Mouse (Mus musculus): ENCODE measurements around the gene Dcbld1. TPM values are rescaled to one million over a fixed set of nuclear protein-coding genes. Genes with fewer than 3 reads are reported as not detected.
"Not testable (repeated sequence)": the region's sequence is repeated elsewhere in the genome, so short reads cannot be mapped to it uniquely, and the experiment has no call there.

Gene Dcbld1
- polyA plus RNA-seq, 1 experiment from 2014 or later: 35.3 TPM

DNA sequence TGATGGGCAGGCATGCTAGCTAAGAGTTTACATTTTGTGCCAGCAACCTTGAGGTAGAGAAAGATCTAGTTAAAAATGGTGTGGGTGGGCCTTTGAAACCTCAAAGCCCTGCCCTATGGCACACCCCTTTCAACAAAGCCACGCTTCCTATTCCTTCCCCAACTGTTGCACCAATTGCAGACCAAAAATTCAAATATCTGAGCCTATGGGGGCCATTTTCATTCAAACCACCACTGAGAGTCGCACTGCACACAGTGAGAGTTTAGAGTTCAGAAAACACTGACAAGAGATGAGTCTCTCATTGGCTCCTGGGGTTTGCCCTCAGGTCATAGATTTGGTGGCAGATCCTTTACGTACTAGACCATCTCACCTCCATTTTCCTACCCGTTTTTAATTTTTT is 68.3 kb downstream of the Dcbld1 start:
- Histone ChIP-seq H3K9ac (replicated peaks; ENCODE audit: low read depth, low read length) (no peak overlapping the region), H3K36me3 (ENCODE audit: control insufficient read depth, insufficient read depth, low read length) (peaks cover 4% of the 10 kb centered on the region; the same call in 1 of the 2 replicates), H3K4me3 (ENCODE audit: low read depth, low read length) (no peak overlapping the region), H3K27me3 (ENCODE audit: control insufficient read depth, insufficient read depth, low read length) (no peaks in the 10 kb centered on the region), H3K4me2 (replicated peaks; ENCODE audit: low read depth, low read length) (no peak overlapping the region), H3K9me3 (ENCODE audit: control insufficient read depth, low read depth, low read length) (no peaks in the 10 kb centered on the region), H3K4me1 (ENCODE audit: control insufficient read depth, insufficient read depth, low read length) (no peaks in the 10 kb centered on the region), H3K27ac (ENCODE audit: low read length) (no peak overlapping the region)
- no peak for ATAC-seq (ENCODE audit: insufficient number of reproducible peaks, insufficient read depth, low FRiP score, low read depth)
- WGBS: 92% methylated on average over 4 of the region's 4 CpGs

DNA sequence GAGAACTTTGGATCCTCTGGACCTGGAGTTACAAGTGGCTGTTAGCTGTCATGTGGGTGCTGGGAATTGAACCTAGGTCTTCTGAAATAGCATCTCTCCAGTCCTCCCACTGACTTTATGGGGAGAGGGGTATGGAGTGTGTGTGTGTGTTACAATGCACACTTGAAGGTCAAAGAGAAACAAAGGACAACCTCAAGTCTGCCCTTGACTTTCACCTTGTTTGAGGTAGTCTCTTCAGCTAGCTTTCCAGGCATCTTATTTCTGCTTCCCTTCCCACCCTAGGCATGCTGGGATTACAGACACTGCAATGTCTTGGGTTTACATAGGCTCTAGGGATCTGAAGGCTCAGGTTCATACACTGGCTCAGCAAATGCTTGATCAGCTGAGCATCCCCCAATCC is 68.9 kb downstream of the Dcbld1 start:
- no peak overlapping the region for H3K27ac ChIP-seq (ENCODE audit: low read length)
- no peaks in the 10 kb centered on the region for H3K27me3 ChIP-seq (ENCODE audit: control insufficient read depth, insufficient read depth, low read length)
- no peaks in the 10 kb centered on the region for H3K9me3 ChIP-seq (ENCODE audit: control insufficient read depth, low read depth, low read length)
- no peaks in the 10 kb centered on the region for H3K4me1 ChIP-seq (ENCODE audit: control insufficient read depth, insufficient read depth, low read length)
- H3K4me2 ChIP-seq (replicated peaks; ENCODE audit: low read depth, low read length): no peak overlapping the region
- H3K36me3 ChIP-seq (ENCODE audit: control insufficient read depth, insufficient read depth, low read length): peaks cover 4% of the 10 kb centered on the region; the same call in 1 of the 2 replicates
- no peak overlapping the region for H3K4me3 ChIP-seq (ENCODE audit: low read depth, low read length)
- ATAC-seq (ENCODE audit: insufficient number of reproducible peaks, insufficient read depth, low FRiP score, low read depth): no peak
- no peak overlapping the region for H3K9ac ChIP-seq (replicated peaks; ENCODE audit: low read depth, low read length)

DNA sequence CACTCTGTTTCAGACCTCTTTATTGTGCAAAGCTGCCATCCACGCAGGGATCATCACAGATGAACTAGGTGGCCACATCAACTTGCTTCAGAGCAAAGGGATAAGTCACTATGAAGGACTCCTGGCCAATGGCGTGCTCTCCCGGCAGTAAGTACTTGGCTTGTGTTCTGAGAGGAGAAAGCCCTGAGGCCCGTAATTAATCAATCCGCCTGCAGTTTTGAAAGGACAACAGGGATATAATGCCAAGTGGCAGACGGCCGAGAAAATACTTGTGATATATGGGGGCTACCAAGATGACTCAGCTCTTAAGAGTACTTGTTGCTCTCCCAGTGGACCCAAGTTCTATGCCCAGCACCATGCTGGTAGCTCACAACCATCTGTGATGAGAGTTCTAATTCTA is 71.2 kb downstream of the Dcbld1 start:
- Histone ChIP-seq H3K9ac (replicated peaks; ENCODE audit: low read depth, low read length) (no peak overlapping the region), H3K4me3 (ENCODE audit: low read depth, low read length) (no peak overlapping the region), H3K27me3 (ENCODE audit: control insufficient read depth, insufficient read depth, low read length) (no peaks in the 10 kb centered on the region), H3K9me3 (ENCODE audit: control insufficient read depth, low read depth, low read length) (no peaks in the 10 kb centered on the region), H3K27ac (ENCODE audit: low read length) (no peak overlapping the region), H3K4me2 (replicated peaks; ENCODE audit: low read depth, low read length) (no peak overlapping the region), H3K4me1 (ENCODE audit: control insufficient read depth, insufficient read depth, low read length) (no peaks in the 10 kb centered on the region), H3K36me3 (ENCODE audit: control insufficient read depth, insufficient read depth, low read length) (peaks cover 6% of the 10 kb centered on the region; the same call in 1 of the 2 replicates)
- no peak for ATAC-seq (ENCODE audit: insufficient number of reproducible peaks, insufficient read depth, low FRiP score, low read depth)
- 79% methylated on average over 7 of the region's 7 CpGs for WGBS

DNA sequence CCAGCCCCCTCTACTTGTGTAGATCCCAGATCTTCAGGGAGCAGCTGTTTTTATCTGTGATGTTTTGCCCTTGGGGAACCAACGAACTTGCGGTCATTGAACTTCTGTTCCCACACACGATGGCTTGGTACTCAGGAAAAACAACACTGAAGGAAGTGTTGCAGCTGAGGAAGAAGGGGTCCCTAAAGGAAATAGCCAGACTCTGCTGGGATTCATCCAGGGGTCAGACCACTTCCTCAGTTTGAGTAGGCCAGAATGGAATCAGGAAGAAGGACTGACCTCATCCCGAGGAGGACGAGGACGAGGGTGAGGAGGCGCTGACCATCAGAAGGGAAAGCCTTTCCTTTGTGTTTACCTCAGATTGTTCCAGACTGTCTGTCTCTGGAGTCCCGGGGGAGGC is 75.8 kb downstream of the Dcbld1 start:
- WGBS: 67% methylated on average over 8 of the region's 8 CpGs
- H3K27ac ChIP-seq (ENCODE audit: low read length): no peak overlapping the region
- ATAC-seq (ENCODE audit: insufficient number of reproducible peaks, insufficient read depth, low FRiP score, low read depth): no peak
- H3K9ac ChIP-seq (replicated peaks; ENCODE audit: low read depth, low read length): no peak overlapping the region
- H3K9me3 ChIP-seq (ENCODE audit: control insufficient read depth, low read depth, low read length): no peaks in the 10 kb centered on the region
- H3K4me3 ChIP-seq (ENCODE audit: low read depth, low read length): no peak overlapping the region
- H3K27me3 ChIP-seq (ENCODE audit: control insufficient read depth, insufficient read depth, low read length): no peaks in the 10 kb centered on the region
- peaks cover 9% of the 10 kb centered on the region; the same call in 1 of the 2 replicates for H3K36me3 ChIP-seq (ENCODE audit: control insufficient read depth, insufficient read depth, low read length)
- no peak overlapping the region for H3K4me2 ChIP-seq (replicated peaks; ENCODE audit: low read depth, low read length)
- no peaks in the 10 kb centered on the region for H3K4me1 ChIP-seq (ENCODE audit: control insufficient read depth, insufficient read depth, low read length)

DNA sequence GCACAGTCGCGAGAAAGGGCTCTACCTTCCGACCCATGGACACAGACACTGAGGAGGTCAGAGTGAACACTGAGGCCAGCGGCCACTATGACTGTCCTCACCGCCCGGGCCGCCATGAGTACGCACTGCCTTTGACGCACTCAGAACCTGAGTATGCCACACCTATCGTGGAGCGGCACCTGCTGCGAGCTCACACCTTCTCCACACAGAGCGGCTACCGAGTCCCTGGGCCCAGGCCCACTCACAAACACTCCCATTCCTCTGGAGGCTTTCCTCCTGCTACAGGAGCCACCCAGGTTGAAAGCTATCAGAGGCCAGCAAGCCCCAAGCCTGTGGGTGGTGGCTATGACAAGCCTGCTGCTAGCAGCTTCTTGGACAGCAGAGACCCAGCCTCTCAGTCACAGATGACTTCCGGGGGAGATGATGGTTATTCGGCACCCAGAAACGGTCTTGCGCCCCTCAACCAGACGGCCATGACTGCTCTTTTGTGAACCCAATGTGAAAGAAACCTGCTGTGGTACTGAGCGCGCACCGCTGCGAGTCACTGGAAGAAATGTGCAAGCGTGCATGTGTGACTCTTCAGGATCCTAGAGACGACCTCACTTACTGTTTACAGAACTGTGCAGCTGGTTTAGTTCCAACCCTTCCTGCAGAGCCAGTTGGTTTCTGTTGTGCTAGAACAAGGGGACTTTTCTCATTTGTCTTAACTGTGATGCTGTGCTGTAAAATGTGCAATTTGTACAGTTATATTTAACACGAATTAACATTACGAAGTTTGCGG is 86.3 kb downstream of the Dcbld1 start:
- Histone ChIP-seq H3K9ac (replicated peaks; ENCODE audit: low read depth, low read length) (no peak overlapping the region), H3K36me3 (ENCODE audit: control insufficient read depth, insufficient read depth, low read length) (peaks cover 15% of the 10 kb centered on the region), H3K27ac (ENCODE audit: low read length) (no peak overlapping the region), H3K4me3 (ENCODE audit: low read depth, low read length) (no peak overlapping the region), H3K27me3 (ENCODE audit: control insufficient read depth, insufficient read depth, low read length) (no peaks in the 10 kb centered on the region), H3K4me1 (ENCODE audit: control insufficient read depth, insufficient read depth, low read length) (no peaks in the 10 kb centered on the region), H3K9me3 (ENCODE audit: control insufficient read depth, low read depth, low read length) (no peaks in the 10 kb centered on the region), H3K4me2 (replicated peaks; ENCODE audit: low read depth, low read length) (no peak overlapping the region)
- 83% methylated on average over 28 of the region's 28 CpGs for WGBS
- ATAC-seq (ENCODE audit: insufficient number of reproducible peaks, insufficient read depth, low FRiP score, low read depth): peak; percentile 37; the same call in 1 of the 2 replicates

DNA sequence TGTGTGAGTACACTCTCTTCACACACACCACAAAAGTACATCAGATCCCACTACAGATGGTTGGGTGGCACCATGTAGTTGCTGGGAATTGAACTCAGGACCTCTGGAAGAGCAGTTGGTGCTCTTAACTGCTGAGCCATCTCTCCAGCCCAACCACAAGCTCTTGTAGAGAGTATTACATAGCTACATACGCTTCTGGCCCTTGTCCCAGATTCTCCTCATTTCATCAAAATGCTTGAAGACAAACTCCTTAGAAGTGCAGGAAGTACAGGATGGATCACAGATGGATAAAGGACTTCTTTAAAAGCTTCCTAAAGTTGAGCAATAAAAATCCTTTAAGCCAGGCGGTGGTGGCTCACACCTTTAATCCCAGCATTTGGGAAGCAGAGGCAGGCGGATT is 88.5 kb downstream of the Dcbld1 start:
- no peak overlapping the region for H3K4me2 ChIP-seq (replicated peaks; ENCODE audit: low read depth, low read length)
- ATAC-seq (ENCODE audit: insufficient number of reproducible peaks, insufficient read depth, low FRiP score, low read depth): no peak

DNA sequence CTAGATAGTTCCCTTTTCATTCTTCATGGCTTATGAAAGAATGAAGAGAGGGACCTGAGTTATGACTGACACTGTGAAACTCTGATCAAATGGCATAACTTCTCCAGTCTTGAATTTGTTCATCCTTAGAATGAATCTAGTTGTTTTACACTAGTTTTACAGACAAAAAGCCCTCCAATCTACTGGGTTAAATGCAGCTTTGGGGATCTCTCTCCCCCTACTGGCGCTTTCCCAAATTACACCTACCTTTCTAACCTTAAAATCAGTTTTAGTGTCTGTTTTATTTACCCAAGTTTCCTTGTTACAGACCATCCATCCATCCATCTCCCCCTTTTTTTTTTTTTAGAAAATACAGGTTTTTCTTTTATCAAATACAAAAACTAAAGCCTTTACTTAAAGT is 97.6 kb downstream of the Dcbld1 start:
- H3K9me3 ChIP-seq (ENCODE audit: control insufficient read depth, low read depth, low read length): no peaks in the 10 kb centered on the region
- WGBS: 3% methylated on average over 1 of the region's 1 CpGs
- no peak for ATAC-seq (ENCODE audit: insufficient number of reproducible peaks, insufficient read depth, low FRiP score, low read depth)

More for the DNA sequence above, 88.5 kb downstream of the Dcbld1 start:
- Histone ChIP-seq H3K4me1 (ENCODE audit: control insufficient read depth, insufficient read depth, low read length) (no peaks in the 10 kb centered on the region), H3K36me3 (ENCODE audit: control insufficient read depth, insufficient read depth, low read length) (peaks cover 12% of the 10 kb centered on the region), H3K27me3 (ENCODE audit: control insufficient read depth, insufficient read depth, low read length) (no peaks in the 10 kb centered on the region), H3K9ac (replicated peaks; ENCODE audit: low read depth, low read length) (no peak overlapping the region), H3K4me3 (ENCODE audit: low read depth, low read length) (no peak overlapping the region), H3K9me3 (ENCODE audit: control insufficient read depth, low read depth, low read length) (no peaks in the 10 kb centered on the region), H3K27ac (ENCODE audit: low read length) (no peak overlapping the region)
- WGBS: 90% methylated on average over 3 of the region's 3 CpGs

DNA sequence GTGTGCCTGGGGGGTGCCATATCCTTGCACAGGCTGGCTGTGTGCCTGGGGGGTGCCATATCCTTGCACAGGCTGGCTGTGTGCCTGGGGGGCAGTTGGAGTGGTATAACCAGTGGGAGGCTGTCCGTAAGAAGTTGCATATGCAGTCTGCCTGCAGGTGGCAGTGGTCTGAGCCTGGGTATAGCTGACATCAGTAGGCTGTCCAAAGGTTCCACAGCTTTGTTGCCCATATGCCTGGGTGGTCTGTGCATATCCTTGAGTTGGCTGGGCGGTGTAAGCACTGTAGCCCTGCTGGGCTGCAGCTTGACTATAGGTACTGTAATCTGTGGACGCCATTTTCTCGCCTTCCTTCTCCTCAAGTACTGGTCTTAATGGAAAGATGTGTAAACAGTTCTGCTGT is 109.9 kb downstream of the Dcbld1 start:
- H3K27me3 ChIP-seq (ENCODE audit: control insufficient read depth, insufficient read depth, low read length); H3K4me1 ChIP-seq (ENCODE audit: control insufficient read depth, insufficient read depth, low read length); H3K4me2 ChIP-seq (replicated peaks; ENCODE audit: low read depth, low read length); H3K9ac ChIP-seq (replicated peaks; ENCODE audit: low read depth, low read length); H3K9me3 ChIP-seq (ENCODE audit: control insufficient read depth, low read depth, low read length); H3K27ac ChIP-seq (ENCODE audit: low read length); H3K4me3 ChIP-seq (ENCODE audit: low read depth, low read length); ATAC-seq (ENCODE audit: insufficient number of reproducible peaks, insufficient read depth, low FRiP score, low read depth): not testable (repeated sequence)
- peaks cover 29% of the 10 kb centered on the region for H3K36me3 ChIP-seq (ENCODE audit: control insufficient read depth, insufficient read depth, low read length)
- WGBS: 97% methylated on average over 4 of the region's 4 CpGs

More for the DNA sequence above, 97.6 kb downstream of the Dcbld1 start:
- no peaks in the 10 kb centered on the region for H3K4me1 ChIP-seq (ENCODE audit: control insufficient read depth, insufficient read depth, low read length)
- no peak overlapping the region for H3K4me3 ChIP-seq (ENCODE audit: low read depth, low read length)
- H3K27ac ChIP-seq (ENCODE audit: low read length): no peak overlapping the region
- H3K36me3 ChIP-seq (ENCODE audit: control insufficient read depth, insufficient read depth, low read length): no peaks in the 10 kb centered on the region
- H3K9ac ChIP-seq (replicated peaks; ENCODE audit: low read depth, low read length): no peak overlapping the region
- H3K27me3 ChIP-seq (ENCODE audit: control insufficient read depth, insufficient read depth, low read length): no peaks in the 10 kb centered on the region
- no peak overlapping the region for H3K4me2 ChIP-seq (replicated peaks; ENCODE audit: low read depth, low read length)

DNA sequence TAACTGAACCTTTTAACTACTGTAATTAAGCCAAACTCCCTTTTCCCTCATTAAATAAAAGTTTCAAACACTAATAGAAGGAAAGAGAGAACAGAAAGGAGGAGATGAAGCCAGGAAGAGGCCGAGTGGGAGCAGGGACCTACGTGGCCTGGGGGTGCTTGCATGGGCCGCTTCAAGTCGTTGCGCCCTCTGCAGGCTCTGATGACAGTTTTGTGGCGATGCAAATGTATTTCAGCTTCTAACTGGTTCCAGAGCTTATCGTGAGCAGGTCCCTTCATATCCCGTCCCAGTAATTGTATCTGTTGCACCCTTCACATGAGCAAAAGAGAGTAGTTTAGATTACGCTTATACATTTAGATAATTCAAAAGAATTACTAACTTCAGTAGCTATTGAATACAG is 119.8 kb downstream of the Dcbld1 start:
- 81% methylated on average over 9 of the region's 9 CpGs for WGBS
- H3K4me3 ChIP-seq (ENCODE audit: low read depth, low read length): no peak overlapping the region
- H3K27ac ChIP-seq (ENCODE audit: low read length): no peak overlapping the region
- H3K4me1 ChIP-seq (ENCODE audit: control insufficient read depth, insufficient read depth, low read length): no peaks in the 10 kb centered on the region
- H3K27me3 ChIP-seq (ENCODE audit: control insufficient read depth, insufficient read depth, low read length): no peaks in the 10 kb centered on the region
- no peak overlapping the region for H3K4me2 ChIP-seq (replicated peaks; ENCODE audit: low read depth, low read length)
- no peaks in the 10 kb centered on the region for H3K9me3 ChIP-seq (ENCODE audit: control insufficient read depth, low read depth, low read length)
- peaks cover 31% of the 10 kb centered on the region for H3K36me3 ChIP-seq (ENCODE audit: control insufficient read depth, insufficient read depth, low read length)
- ATAC-seq (ENCODE audit: insufficient number of reproducible peaks, insufficient read depth, low FRiP score, low read depth): no peak
- no peak overlapping the region for H3K9ac ChIP-seq (replicated peaks; ENCODE audit: low read depth, low read length)

All from stomach, embryonic 14.5 days (tissue).